Mouse (Mus musculus): Measurements from ENCODE around the gene 0610037L13Rik. TPM values are rescaled to one million over a fixed set of nuclear protein-coding genes. Genes with fewer than 3 reads are reported as not detected.

0610037L13Rik gene
- polyA plus RNA-seq, 1 experiment, result 77.0 TPM

- no peak overlapping the region for H3K4me3 ChIP-seq (ENCODE audit: insufficient read depth, low read depth, low read length)
- no peak overlapping the region for H3K27ac ChIP-seq (replicated peaks; ENCODE audit: low read depth, low read length)
- H3K4me1 ChIP-seq (ENCODE audit: control insufficient read depth, insufficient read depth, insufficient read length, low read length), result no peaks in the 10 kb centered on the region
Observed at GRCm38 (mm10) chr4:107886371-107886770, 3.2 kb upstream of the 0610037L13Rik start.

GRCm38 (mm10) chr4:107889385-107889730, 255 bp upstream of the 0610037L13Rik start:
- no peaks in the 10 kb centered on the region for H3K4me1 ChIP-seq (ENCODE audit: control insufficient read depth, insufficient read depth, insufficient read length, low read length)
- H3K4me3 ChIP-seq (ENCODE audit: insufficient read depth, low read depth, low read length), result peak overlapping the region; percentile 81
- peak overlapping the region; percentile 70 for H3K27ac ChIP-seq (replicated peaks; ENCODE audit: low read depth, low read length)

- Histone ChIP-seq H3K27ac (replicated peaks; ENCODE audit: low read depth, low read length) (no peak overlapping the region), H3K4me1 (ENCODE audit: control insufficient read depth, insufficient read depth, insufficient read length, low read length) (no peaks in the 10 kb centered on the region), H3K4me3 (ENCODE audit: insufficient read depth, low read depth, low read length) (no peak overlapping the region)
Observed at GRCm38 (mm10) chr4:107892663-107893062, 3.0 kb downstream of the 0610037L13Rik start.

DNA sequence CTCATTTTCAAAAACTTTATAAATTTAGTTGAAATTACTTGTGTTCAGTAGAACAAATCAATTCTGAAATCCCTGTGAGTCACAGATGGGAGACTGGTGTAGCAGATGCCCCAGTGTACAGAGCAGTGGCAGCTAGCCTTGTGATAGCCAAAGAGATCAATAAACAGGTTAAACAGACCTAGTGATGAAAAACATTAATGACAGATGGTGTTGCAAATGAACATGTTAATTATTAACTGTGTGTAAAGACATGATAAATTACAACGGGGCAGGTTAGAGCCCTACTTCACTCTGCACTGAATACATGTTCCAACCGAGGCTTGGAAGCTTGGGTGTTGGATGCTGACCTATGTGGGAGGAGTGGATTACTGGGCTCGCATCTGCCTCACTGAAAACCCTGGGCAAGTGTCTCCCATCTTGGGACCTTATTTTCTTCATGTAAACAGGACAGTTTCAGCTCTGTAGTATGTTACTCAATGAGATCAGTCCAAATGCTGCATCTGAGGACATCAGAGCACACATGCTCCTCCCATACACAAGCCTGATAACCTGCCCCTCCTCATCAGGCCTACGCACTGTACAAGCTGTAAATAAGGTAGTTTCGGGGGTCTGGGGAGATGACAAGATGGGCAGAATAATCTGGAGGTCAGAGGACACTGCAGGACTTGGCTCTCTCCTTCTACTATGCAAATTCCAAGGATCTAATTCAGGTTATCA, 9.8 kb downstream of the 0610037L13Rik start:
- H3K4me1 ChIP-seq (ENCODE audit: control insufficient read depth, insufficient read depth, insufficient read length, low read length), result no peaks in the 10 kb centered on the region
- no peak overlapping the region for H3K4me3 ChIP-seq (ENCODE audit: insufficient read depth, low read depth, low read length)
- no peak overlapping the region; the same call in 1 of the 2 replicates for H3K27ac ChIP-seq (replicated peaks; ENCODE audit: low read depth, low read length)

GRCm38 (mm10) chr4:107900206-107900605, 10.6 kb downstream of the 0610037L13Rik start:
- Histone ChIP-seq H3K4me3 (ENCODE audit: insufficient read depth, low read depth, low read length) (no peak overlapping the region), H3K27ac (replicated peaks; ENCODE audit: low read depth, low read length) (peak overlapping the region; percentile 33; the same call in 1 of the 2 replicates)

DNA sequence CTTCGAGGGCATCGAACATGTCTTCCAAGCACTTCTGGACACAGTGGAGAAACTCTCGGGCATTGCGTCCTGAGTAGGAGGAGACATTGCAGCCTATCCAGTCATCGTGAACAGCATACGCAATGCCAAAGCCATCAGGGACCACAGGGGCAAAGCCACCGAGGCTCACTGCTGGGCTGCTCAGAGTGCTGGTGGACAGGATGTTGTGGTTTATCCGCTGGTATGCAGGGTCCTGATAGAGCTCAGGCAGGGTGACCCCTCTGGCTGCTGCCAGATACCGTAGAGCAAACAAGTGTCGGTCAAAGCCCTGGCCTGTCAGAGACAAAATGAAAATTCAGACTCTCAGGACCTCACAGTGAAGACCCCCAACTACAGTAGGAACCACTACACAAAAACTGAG, 14.6 kb downstream of the 0610037L13Rik start:
- H3K4me3 ChIP-seq (ENCODE audit: insufficient read depth, low read depth, low read length), result no peak overlapping the region
- no peaks in the 10 kb centered on the region for H3K4me1 ChIP-seq (ENCODE audit: control insufficient read depth, insufficient read depth, insufficient read length, low read length)
- H3K27ac ChIP-seq (replicated peaks; ENCODE audit: low read depth, low read length), result no peak overlapping the region

More at GRCm38 (mm10) chr4:107900206-107900605, 10.6 kb downstream of the 0610037L13Rik start:
- H3K4me1 ChIP-seq (ENCODE audit: control insufficient read depth, insufficient read depth, insufficient read length, low read length), result no peaks in the 10 kb centered on the region

- Histone ChIP-seq H3K4me1 (ENCODE audit: control insufficient read depth, insufficient read depth, insufficient read length, low read length) (no peaks in the 10 kb centered on the region), H3K4me3 (ENCODE audit: insufficient read depth, low read depth, low read length) (no peak overlapping the region), H3K27ac (replicated peaks; ENCODE audit: low read depth, low read length) (no peak overlapping the region)
Observed at GRCm38 (mm10) chr4:107906561-107906960, 16.9 kb downstream of the 0610037L13Rik start.

DNA sequence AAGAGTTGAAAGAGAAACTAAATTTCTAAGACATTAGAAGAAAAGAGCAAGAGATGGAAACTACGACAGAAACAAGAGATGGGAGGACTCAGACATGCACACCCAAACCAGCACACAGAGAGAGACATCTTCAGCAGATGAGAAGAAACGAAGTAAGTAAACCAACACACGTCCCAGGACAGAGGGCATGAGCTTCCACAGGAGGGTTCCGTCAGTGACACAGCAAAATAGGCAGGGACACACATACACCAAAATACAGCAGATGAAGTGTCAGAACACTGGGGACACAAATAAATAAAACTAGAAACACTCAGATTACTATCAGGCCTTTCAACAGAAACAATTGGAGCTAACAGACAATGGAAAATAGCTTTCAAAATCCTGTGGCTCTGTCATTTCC, 20.4 kb downstream of the 0610037L13Rik start:
- Histone ChIP-seq H3K4me3 (ENCODE audit: insufficient read depth, low read depth, low read length) (no peak overlapping the region), H3K4me1 (ENCODE audit: control insufficient read depth, insufficient read depth, insufficient read length, low read length) (no peaks in the 10 kb centered on the region), H3K27ac (replicated peaks; ENCODE audit: low read depth, low read length) (no peak overlapping the region; the same call in 1 of the 2 replicates)

- no peak overlapping the region for H3K4me3 ChIP-seq (ENCODE audit: insufficient read depth, low read depth, low read length)
- peak overlapping the region; percentile 100 for H3K27ac ChIP-seq (replicated peaks; ENCODE audit: low read depth, low read length)
- peaks cover 8% of the 10 kb centered on the region; the same call in 1 of the 2 replicates for H3K4me1 ChIP-seq (ENCODE audit: control insufficient read depth, insufficient read depth, insufficient read length, low read length)
Observed at GRCm38 (mm10) chr4:107920336-107920735, 30.7 kb downstream of the 0610037L13Rik start.

DNA sequence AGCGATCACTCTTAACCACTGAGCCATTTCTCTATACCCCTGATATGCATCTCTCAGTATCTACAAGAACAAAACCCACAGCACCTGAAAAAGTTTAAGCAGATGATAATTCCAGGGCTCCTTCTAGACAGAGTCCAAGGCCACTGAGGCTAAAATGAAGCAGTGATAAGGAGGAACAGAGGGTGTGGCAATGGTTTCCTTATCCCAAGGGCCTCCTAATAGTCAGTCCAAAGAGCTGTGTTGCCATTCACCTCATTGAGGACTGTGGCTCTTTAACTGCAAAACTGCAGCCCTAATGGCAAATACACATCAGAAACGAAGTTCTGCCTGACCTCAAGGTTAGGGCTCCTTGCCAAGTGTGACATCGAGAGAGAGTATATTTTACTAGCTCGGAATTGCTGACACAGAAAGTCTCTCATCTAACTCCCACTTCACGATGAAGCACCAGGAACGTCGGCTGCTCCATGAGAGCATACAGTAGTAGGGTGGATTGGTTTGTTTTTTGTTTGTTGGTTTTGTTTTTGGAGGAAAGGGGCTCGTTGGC, 31.6 kb downstream of the 0610037L13Rik start:
- Histone ChIP-seq H3K4me1 (ENCODE audit: control insufficient read depth, insufficient read depth, insufficient read length, low read length) (peaks cover 8% of the 10 kb centered on the region; the same call in 1 of the 2 replicates), H3K4me3 (ENCODE audit: insufficient read depth, low read depth, low read length) (peak overlapping the region; percentile 86), H3K27ac (replicated peaks; ENCODE audit: low read depth, low read length) (peak overlapping the region; percentile 100)

DNA sequence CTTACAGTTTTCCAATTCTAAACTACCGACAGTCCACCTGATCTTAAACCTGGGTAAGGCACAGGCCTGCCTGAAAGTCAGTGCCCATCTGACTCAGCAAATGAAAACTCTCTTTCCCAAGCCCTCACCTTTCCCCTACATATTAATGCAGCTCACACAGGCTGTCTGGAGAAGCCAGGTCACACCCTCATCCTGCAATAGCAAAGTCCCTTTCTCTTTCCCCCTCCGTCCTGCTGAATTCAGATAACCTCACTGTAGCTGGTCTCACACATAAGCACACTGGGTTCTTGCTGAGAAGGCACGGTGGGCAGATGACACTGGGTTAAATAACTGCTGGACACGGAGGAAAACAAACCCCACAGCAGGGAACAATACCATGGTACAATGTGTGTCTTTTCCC, 32.3 kb downstream of the 0610037L13Rik start:
- H3K27ac ChIP-seq (replicated peaks; ENCODE audit: low read depth, low read length), result peak overlapping the region; percentile 100
- H3K4me1 ChIP-seq (ENCODE audit: control insufficient read depth, insufficient read depth, insufficient read length, low read length), result peaks cover 8% of the 10 kb centered on the region; the same call in 1 of the 2 replicates

GRCm38 (mm10) chr4:107923145-107923802, 33.7 kb downstream of the 0610037L13Rik start, which contains the start of gene Cpt2:
Gene Cpt2, minus strand, starts transcription at chr4:107923610.
- H3K4me3 ChIP-seq (ENCODE audit: insufficient read depth, low read depth, low read length), result peak within 1 kb of the TSS; percentile 86
- peak within 1 kb of the TSS; percentile 100 for H3K27ac ChIP-seq (replicated peaks; ENCODE audit: low read depth, low read length)
- peaks cover 8% of the 10 kb centered on the region; the same call in 1 of the 2 replicates for H3K4me1 ChIP-seq (ENCODE audit: control insufficient read depth, insufficient read depth, insufficient read length, low read length)

More for the DNA sequence above, 32.3 kb downstream of the 0610037L13Rik start:
- H3K4me3 ChIP-seq (ENCODE audit: insufficient read depth, low read depth, low read length), result peak overlapping the region; percentile 86

- Histone ChIP-seq H3K27ac (replicated peaks; ENCODE audit: low read depth, low read length) (no peak overlapping the region), H3K4me3 (ENCODE audit: insufficient read depth, low read depth, low read length) (peak overlapping the region; percentile 18; the same call in 1 of the 2 replicates), H3K4me1 (ENCODE audit: control insufficient read depth, insufficient read depth, insufficient read length, low read length) (peaks cover 8% of the 10 kb centered on the region; the same call in 1 of the 2 replicates)
Observed at GRCm38 (mm10) chr4:107923803-107924194, 34.2 kb downstream of the 0610037L13Rik start.

GRCm38 (mm10) chr4:107928269-107928668, 38.7 kb downstream of the 0610037L13Rik start:
- Histone ChIP-seq H3K4me3 (ENCODE audit: insufficient read depth, low read depth, low read length) (no peak overlapping the region), H3K27ac (replicated peaks; ENCODE audit: low read depth, low read length) (no peak overlapping the region), H3K4me1 (ENCODE audit: control insufficient read depth, insufficient read depth, insufficient read length, low read length) (no peaks in the 10 kb centered on the region)

DNA sequence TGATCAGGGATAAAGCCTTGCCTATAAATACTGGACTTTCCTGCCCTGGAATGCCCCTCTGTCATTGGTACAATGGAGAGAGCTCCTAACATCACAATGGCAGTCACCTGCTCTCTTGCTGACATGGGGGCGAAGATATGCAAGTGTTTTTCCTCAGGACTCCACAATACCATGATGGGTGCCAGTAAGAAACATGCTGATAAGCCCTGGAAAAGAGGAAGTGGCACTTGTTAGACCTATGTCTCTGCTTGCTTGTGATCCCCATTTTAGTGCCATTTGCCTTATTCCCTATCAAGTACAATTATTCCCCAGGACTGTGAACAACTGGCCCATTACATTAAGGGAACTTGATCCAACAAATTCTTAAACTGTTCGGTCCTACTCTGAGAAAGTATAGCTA, 39.1 kb downstream of the 0610037L13Rik start:
- H3K27ac ChIP-seq (replicated peaks; ENCODE audit: low read depth, low read length), result no peak overlapping the region
- no peak overlapping the region for H3K4me3 ChIP-seq (ENCODE audit: insufficient read depth, low read depth, low read length)
- H3K4me1 ChIP-seq (ENCODE audit: control insufficient read depth, insufficient read depth, insufficient read length, low read length), result no peaks in the 10 kb centered on the region

All from brown adipose tissue, adult 24 weeks (tissue).